Mouse (Mus musculus) heart, postnatal 25 days (tissue): ENCODE data around the gene Ewsr1. TPM values are rescaled to one million over a fixed set of nuclear protein-coding genes. Genes with fewer than 3 reads are reported as not detected.

Experiments
- DNase-seq: peaks from one replicate; pipeline ENCODE4 v3.0.0; 2022; ENCODE audit warnings: low spot score
- intact Hi-C: fragments of 180-260 bp; cut with DNase I; formaldehyde crosslinking; loops from one replicate; pipeline ENCODE4 v1.15.1; 2025
- microRNA-seq: library from miRNA; unstranded; fragments of <30 nt; microRNA quantifications from one replicate; pipeline ENCODE4 v1.2.0, GENCODE M21; 2022
- total RNA-seq, 2 experiments: library from RNA; stranded (reverse); gene quantifications; 2 replicates each; pipeline ENCODE4 v1.2.3; 2021

Gene Ewsr1
- total RNA-seq, 2 experiments from 2014 or later, result 95.7 to 96.0 TPM

DNA sequence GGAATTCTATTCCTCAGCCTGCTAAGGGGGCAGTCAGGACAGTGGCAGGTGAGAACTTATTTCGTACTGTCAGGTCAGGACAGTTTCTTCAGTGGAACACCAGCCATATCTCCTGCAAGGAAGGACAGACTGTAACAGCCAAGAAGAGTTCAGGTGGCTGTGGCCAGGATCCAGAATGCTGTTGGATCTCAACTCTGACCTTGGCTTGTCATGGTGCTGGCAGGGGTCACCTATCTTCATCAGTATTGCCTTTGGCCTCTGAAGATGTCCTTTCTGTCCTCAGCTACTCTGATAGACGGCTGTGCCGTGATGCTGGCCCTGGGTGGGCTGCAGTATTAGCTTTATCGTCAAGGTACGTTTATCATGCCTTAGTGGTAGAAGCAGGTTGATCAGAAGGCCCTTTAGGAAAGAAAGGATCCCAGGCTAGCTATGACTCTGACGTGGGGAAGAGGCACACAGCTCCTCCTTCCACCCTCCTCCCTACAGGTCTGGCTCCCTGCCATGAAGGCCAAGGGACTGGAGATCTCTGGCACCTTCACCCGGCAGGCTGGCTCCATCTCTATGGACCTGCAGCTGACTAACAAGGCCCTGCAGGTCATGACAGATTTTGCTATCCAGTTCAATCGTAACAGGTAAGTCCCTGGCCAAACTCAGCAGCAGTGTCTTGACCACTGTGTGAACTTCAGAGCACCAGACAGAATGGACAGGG, 61.8 kb downstream of the Ewsr1 start:
- intact Hi-C loops, result no loop called here
- no peak for DNase-seq

DNA sequence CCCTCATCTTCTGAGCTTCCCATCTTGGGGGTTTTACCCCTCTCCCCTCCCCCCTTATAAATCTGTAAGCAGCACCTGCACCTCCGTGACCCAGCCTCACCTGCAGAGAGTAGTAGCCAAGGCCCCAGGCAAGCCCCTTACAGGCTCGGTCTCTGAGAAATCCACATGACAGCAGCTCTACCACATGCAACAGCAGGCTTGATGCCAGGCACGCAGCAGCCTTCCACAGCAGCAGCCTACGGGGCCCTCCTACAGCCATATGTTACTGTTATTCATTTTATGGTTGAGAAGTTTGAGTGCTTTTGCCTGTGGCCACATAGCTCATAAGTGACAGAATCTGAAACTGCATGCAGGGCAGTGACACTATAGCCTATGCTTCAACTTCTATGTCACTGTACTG, 63.6 kb downstream of the Ewsr1 start:
- no peak for DNase-seq
- intact Hi-C loops, result no loop called here

GRCm38 (mm10) chr11:5033136-5033535, 65.9 kb downstream of the Ewsr1 start:
- intact Hi-C loops, result no loop called here
- DNase-seq, result peak; percentile 34

GRCm38 (mm10) chr11:5032706-5033105, 66.4 kb downstream of the Ewsr1 start:
- intact Hi-C loops, result no loop called here
- DNase-seq, result no peak

DNA sequence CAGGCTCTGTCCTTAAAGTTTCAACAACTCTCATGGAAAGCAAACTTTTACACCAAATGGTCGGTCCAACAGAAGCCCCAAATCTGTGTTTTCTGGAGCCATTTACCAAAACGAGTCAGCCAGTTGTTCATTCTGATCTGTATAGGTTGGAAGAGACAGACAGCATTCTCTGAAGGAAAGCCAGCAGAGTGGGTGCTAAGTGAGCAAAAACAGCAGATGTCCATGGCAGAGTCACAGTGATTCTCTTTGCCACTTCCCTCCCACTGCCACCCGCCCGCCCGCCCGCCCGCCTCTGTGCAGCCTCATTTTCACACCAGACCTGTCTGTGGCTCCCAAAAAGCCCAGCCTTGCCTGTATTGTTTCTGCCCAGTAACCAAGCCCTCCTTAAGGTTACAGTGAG, 70.8 kb downstream of the Ewsr1 start:
- no peak for DNase-seq
- intact Hi-C loops, result no loop called here

GRCm38 (mm10) chr11:5025108-5025507, 74.0 kb downstream of the Ewsr1 start:
- no peak for DNase-seq
- intact Hi-C loops, result no loop called here

Small RNA genes lying within 50 kb of the gene (microRNA-seq; reads per million reads assigned to microRNA genes)
- gene Gm47296, result not detected

Other genes with a start within 250 kb of the Ewsr1 start
- 10 to 100 TPM; 81.5 to 83.6 TPM for gene Nf2, start 249.7 kb downstream of the Ewsr1 start, total RNA-seq
- gene Nipsnap1, start 225.3 kb downstream of the Ewsr1 start, total RNA-seq, result under 1 TPM; 0.70 to 0.86 TPM
- 10 to 100 TPM; 16.3 to 16.9 TPM for gene Thoc5, start 203.9 kb downstream of the Ewsr1 start, total RNA-seq
- gene Nefh, start 151.2 kb downstream of the Ewsr1 start, total RNA-seq, result not detected
- gene Ap1b1, start 112.4 kb downstream of the Ewsr1 start, total RNA-seq, result 10 to 100 TPM; 53.1 to 58.1 TPM
- gene Rasl10a, start 41.1 kb downstream of the Ewsr1 start, total RNA-seq, result 1 to 10 TPM; 2.4 to 5.3 TPM
- 10 to 100 TPM; 19.0 to 21.2 TPM for gene Gas2l1, start 33.9 kb downstream of the Ewsr1 start, total RNA-seq
- 10 to 100 TPM; 21.4 to 21.6 TPM for gene Rhbdd3, start 340 bp downstream of the Ewsr1 start, total RNA-seq
- 1 to 10 TPM; 2.1 to 2.2 TPM for gene Emid1, start 53.0 kb upstream of the Ewsr1 start, total RNA-seq
- 10 to 100 TPM; 72.5 to 78.8 TPM for gene Kremen1, start 162.3 kb upstream of the Ewsr1 start, total RNA-seq